9 mouse cellular contexts compared by ENCODE assay signal in genomic region chr6:137102662-137103179, GRCm38 (mm10).
DNase-seq lines count a peak whose midpoint lies in the region; ATAC-seq lines count a peak whose summit lies in the region.
"Had no signal": no experiment of that assay in that cellular context is flagged by ENCODE, and none has a peak within 500 bp of the region (broad histone marks: within the 10 kb centered on the region; RNA-seq: fewer than 3 reads in every experiment).

No protein-coding gene starts in this region.

- ATAC-seq in intestine, embryonic 15.5 days, result 0 out of 2 replicates have a peak, but pooled peaks have one; percentile 21
- no peak for ATAC-seq in stomach, embryonic 14.5 days (ENCODE audit: insufficient number of reproducible peaks, insufficient read depth, low FRiP score, low read depth)
- ATAC-seq in liver, embryonic 12.5 days, result no peak
- ATAC-seq: inflammation-experienced regulatory T-cells, adult 6 months had no signal

- H3K27ac ChIP-seq in embryonic facial prominence, embryonic 10.5 days (replicated peaks), result peak overlapping the region; percentile 54; the same call in 1 of the 2 replicates
- H3K27ac ChIP-seq in intestine, embryonic 15.5 days, result peak overlapping the region; percentile 10; the same call in 1 of the 2 replicates
- H3K27ac ChIP-seq in stomach, embryonic 14.5 days (ENCODE audit: low read length), result peak overlapping the region; percentile 69; the same call in 1 of the 2 replicates
- no peak overlapping the region for H3K27ac ChIP-seq in liver, embryonic 12.5 days

- DNase-seq in left cerebral cortex, postnatal 4 days, result peak; percentile 17
- DNase-seq in left cerebral cortex, adult 18-20 months (ENCODE audit: low spot score in 2 of 2), result no peak
- no peak for DNase-seq in embryonic facial prominence, embryonic 10.5 days (ENCODE audit: low spot score)
- no peak for DNase-seq in thymus, postnatal 14 days

- no peak overlapping the region for H3K4me2 ChIP-seq in intestine, embryonic 15.5 days (replicated peaks)
- H3K4me2 ChIP-seq in stomach, embryonic 14.5 days (replicated peaks; ENCODE audit: low read depth, low read length), result no peak overlapping the region
- no peak overlapping the region for H3K4me2 ChIP-seq in liver, embryonic 12.5 days
- H3K4me2 ChIP-seq: heart, embryonic 11.5 days had no signal

- peaks cover 39% of the 10 kb centered on the region for H3K4me1 ChIP-seq in embryonic facial prominence, embryonic 10.5 days
- H3K4me1 ChIP-seq in intestine, embryonic 15.5 days (replicated peaks), result peaks cover 8% of the 10 kb centered on the region
- H3K4me1 ChIP-seq in stomach, embryonic 14.5 days (ENCODE audit: control insufficient read depth, insufficient read depth, low read length), result peaks cover 24% of the 10 kb centered on the region
- H3K4me1 ChIP-seq in liver, embryonic 12.5 days, result no peaks in the 10 kb centered on the region; the same call in 1 of the 2 replicates

- no peaks in the 10 kb centered on the region for H3K9me3 ChIP-seq in embryonic facial prominence, embryonic 10.5 days
- H3K9me3 ChIP-seq in intestine, embryonic 15.5 days, result no peaks in the 10 kb centered on the region
- no peaks in the 10 kb centered on the region for H3K9me3 ChIP-seq in stomach, embryonic 14.5 days (ENCODE audit: control insufficient read depth, low read depth, low read length)
- H3K9me3 ChIP-seq in liver, embryonic 12.5 days (replicated peaks), result no peaks in the 10 kb centered on the region

- H3K4me3 ChIP-seq in embryonic facial prominence, embryonic 10.5 days, result no peak overlapping the region
- H3K4me3 ChIP-seq in intestine, embryonic 15.5 days (replicated peaks), result no peak overlapping the region
- H3K4me3 ChIP-seq in stomach, embryonic 14.5 days (ENCODE audit: low read depth, low read length), result no peak overlapping the region
- no peak overlapping the region for H3K4me3 ChIP-seq in liver, embryonic 12.5 days

- WGBS in embryonic facial prominence, embryonic 10.5 days, result 40% methylated on average over 10 of the region's 10 CpGs
- 31% methylated on average over 10 of the region's 10 CpGs for WGBS in intestine, embryonic 15.5 days
- WGBS in stomach, embryonic 14.5 days, result 26% methylated on average over 10 of the region's 10 CpGs
- 19% methylated on average over 10 of the region's 10 CpGs for WGBS in liver, embryonic 12.5 days (ENCODE audit: insufficient replicate concordance)

- intact Hi-C loops in left cerebral cortex, postnatal 4 days (cut with DNase I), result no loop called here

- H3K36me3 ChIP-seq in embryonic facial prominence, embryonic 10.5 days (replicated peaks), result no peaks in the 10 kb centered on the region
- H3K36me3 ChIP-seq in intestine, embryonic 15.5 days, result no peaks in the 10 kb centered on the region
- no peaks in the 10 kb centered on the region for H3K36me3 ChIP-seq in stomach, embryonic 14.5 days (ENCODE audit: control insufficient read depth, insufficient read depth, low read length)
- H3K36me3 ChIP-seq in liver, embryonic 12.5 days, result no peaks in the 10 kb centered on the region

- H3K27me3 ChIP-seq in embryonic facial prominence, embryonic 10.5 days (replicated peaks; ENCODE audit: low read depth, poor library complexity, severe bottlenecking), result no peaks in the 10 kb centered on the region
- no peaks in the 10 kb centered on the region for H3K27me3 ChIP-seq in intestine, embryonic 15.5 days (replicated peaks)
- no peaks in the 10 kb centered on the region for H3K27me3 ChIP-seq in stomach, embryonic 14.5 days (ENCODE audit: control insufficient read depth, insufficient read depth, low read length)
- no peaks in the 10 kb centered on the region for H3K27me3 ChIP-seq in liver, embryonic 12.5 days (replicated peaks)

- H3K9ac ChIP-seq in intestine, embryonic 15.5 days, result no peak overlapping the region
- no peak overlapping the region for H3K9ac ChIP-seq in stomach, embryonic 14.5 days (replicated peaks; ENCODE audit: low read depth, low read length)
- no peak overlapping the region for H3K9ac ChIP-seq in liver, embryonic 12.5 days
